Mouse (Mus musculus) lung, postnatal 4 days (tissue): ENCODE measurements at regions not wholly inside any gene's neighbourhood (a gene's known extent, or its start where the extent isn't known, plus 50 kb on each side); places are given as distances from the start of the nearest gene placed in this dataset.

Source experiments
- DNase-seq, 2 experiments: peaks; one replicate each; pipeline ENCODE4 v3.0.0; 2021

GRCm38 (mm10) chr14:15273107-15273506 is 165.7 kb downstream of the Lrrc3b start:
- DNase-seq, result no peak

DNA sequence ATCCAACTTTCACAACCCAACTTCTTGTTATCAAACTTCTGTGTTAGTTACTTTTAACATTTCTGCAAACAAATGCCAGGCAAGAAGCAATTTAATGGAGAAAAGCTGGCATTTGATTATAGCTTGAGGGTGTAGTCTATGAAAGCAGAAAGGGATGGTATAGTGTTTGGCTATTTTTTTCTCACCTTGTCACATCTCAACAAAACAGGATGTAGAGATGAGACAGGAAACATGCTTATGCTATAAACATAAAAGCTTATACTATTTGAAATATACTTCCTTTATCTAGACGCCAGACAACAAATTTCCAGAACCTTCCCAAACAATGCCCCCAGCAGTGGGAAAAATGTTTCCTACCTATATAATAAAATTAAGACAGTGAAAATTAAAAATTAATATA is 166.4 kb downstream of the Lrrc3b start:
- no peak for DNase-seq

GRCm38 (mm10) chr14:15266287-15266686 is 172.5 kb downstream of the Lrrc3b start:
- DNase-seq, result peak in 1 of 2 experiments; percentile 4

DNA sequence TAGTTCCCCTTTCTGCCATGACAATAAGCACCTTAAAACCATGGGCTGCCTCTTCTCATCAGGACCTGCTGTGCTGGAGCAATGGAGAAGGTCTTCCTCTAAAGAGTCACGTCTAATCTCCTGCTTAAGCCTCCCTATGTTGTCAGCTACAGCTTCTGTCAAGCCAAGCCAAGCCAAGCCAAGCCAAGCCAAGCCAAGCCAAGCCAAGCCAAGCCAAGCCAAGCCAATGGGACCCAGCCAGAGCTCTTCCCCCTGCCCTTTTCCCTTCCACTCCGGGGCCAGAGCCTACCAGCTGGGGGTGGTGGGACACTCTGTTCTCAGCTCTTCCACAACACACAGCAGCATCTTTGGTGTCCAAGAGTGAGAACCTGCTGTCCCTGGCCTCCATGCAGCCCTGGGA is 175.8 kb downstream of the Lrrc3b start:
- DNase-seq, result no peak

GRCm38 (mm10) chr14:15255729-15256128 is 183.1 kb downstream of the Lrrc3b start:
- no peak for DNase-seq

- DNase-seq, result no peak
These were observed 233.2 kb downstream of the Lrrc3b start for GRCm38 (mm10) chr14:15205626-15206025.

DNA sequence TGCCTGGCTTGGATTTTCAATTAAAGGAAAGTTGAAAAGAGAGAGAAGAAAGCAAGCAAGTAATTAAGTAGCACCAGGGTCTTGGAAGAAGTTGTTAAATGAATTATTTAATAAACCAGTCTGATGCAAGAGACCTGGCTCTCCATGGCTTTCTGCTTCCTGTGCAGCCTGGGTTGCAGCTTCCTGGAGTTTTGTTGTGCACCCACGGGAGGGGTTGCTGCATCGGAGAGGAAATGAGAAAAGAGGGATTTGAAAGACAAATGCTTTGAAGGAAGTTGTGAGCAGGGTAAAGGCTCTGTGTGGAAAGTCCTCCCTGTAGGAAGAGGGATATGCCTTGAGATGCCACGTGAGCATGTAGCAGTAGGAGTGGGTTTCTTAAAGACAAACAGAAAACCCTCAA is 234.5 kb downstream of the Lrrc3b start:
- DNase-seq, result no peak
